Mouse (Mus musculus) right cerebral cortex, postnatal 4 days (tissue): Measurements from ENCODE around the gene Wdr27.
"Not testable (repeated sequence)": the region's sequence is repeated elsewhere in the genome, so short reads cannot be mapped to it uniquely, and the experiment has no call there.

Experiments used
- DNase-seq: peaks from one replicate; pipeline ENCODE4 v3.0.0-alpha.2; 2022

The Wdr27 gene

GRCm38 (mm10) chr17:14943009-14943728, at the start of gene Wdr27, which contains the start of gene 1600012H06Rik:
Gene Wdr27, minus strand, starts transcription at chr17:14943158.
Gene 1600012H06Rik, plus strand, starts transcription at chr17:14943184.
- DNase-seq, result peak; percentile 97

- DNase-seq, result not testable (repeated sequence)
Observed at GRCm38 (mm10) chr17:14992522-14993138, 49.7 kb upstream of the Wdr27 start.

- peak; percentile 0 for DNase-seq
Observed at GRCm38 (mm10) chr17:14990116-14990702, 47.3 kb upstream of the Wdr27 start.

- not testable (repeated sequence) for DNase-seq
Observed at GRCm38 (mm10) chr17:14978362-14979038, 35.5 kb upstream of the Wdr27 start, which contains the start of the genes 9030025P20Rik and Gm3417. Gene 9030025P20Rik, plus strand, starts transcription at chr17:14978468. Gene Gm3417, minus strand, starts transcription at chr17:14978790.

- DNase-seq, result not testable (repeated sequence)
Observed at GRCm38 (mm10) chr17:14977718-14978361, 34.9 kb upstream of the Wdr27 start.

GRCm38 (mm10) chr17:14968373-14968913, 25.5 kb upstream of the Wdr27 start:
- not testable (repeated sequence) for DNase-seq

- not testable (repeated sequence) for DNase-seq
Observed at GRCm38 (mm10) chr17:14961557-14962154, 18.7 kb upstream of the Wdr27 start.

- DNase-seq, result peak; percentile 19
Observed at GRCm38 (mm10) chr17:14960951-14961556, 18.1 kb upstream of the Wdr27 start, which contains the start of gene Phf10. Gene Phf10, minus strand, starts transcription at chr17:14961273.

- peak; percentile 25 for DNase-seq
Observed at GRCm38 (mm10) chr17:14960520-14960919, 17.6 kb upstream of the Wdr27 start.

- no peak for DNase-seq
Observed at GRCm38 (mm10) chr17:14959979-14960378, 17.0 kb upstream of the Wdr27 start.

- no peak for DNase-seq
Observed at GRCm38 (mm10) chr17:14958686-14959327, 15.8 kb upstream of the Wdr27 start.

- DNase-seq, result no peak
Observed at GRCm38 (mm10) chr17:14953452-14953851, 10.5 kb upstream of the Wdr27 start.

- no peak for DNase-seq
Observed at GRCm38 (mm10) chr17:14949161-14949827, 6.3 kb upstream of the Wdr27 start.

GRCm38 (mm10) chr17:14944551-14944950, 1.6 kb upstream of the Wdr27 start:
- DNase-seq, result no peak

- DNase-seq, result no peak
Observed at GRCm38 (mm10) chr17:14943729-14944059, 736 bp upstream of the Wdr27 start.

- DNase-seq, result not testable (repeated sequence)
Observed at GRCm38 (mm10) chr17:14942181-14942580, 777 bp downstream of the Wdr27 start.

GRCm38 (mm10) chr17:14935841-14936605, 6.9 kb downstream of the Wdr27 start:
- no peak for DNase-seq

GRCm38 (mm10) chr17:14935280-14935679, 7.7 kb downstream of the Wdr27 start:
- not testable (repeated sequence) for DNase-seq

- DNase-seq, result no peak
Observed at GRCm38 (mm10) chr17:14931469-14931868, 11.5 kb downstream of the Wdr27 start.

- DNase-seq, result no peak
Observed at GRCm38 (mm10) chr17:14930697-14931096, 12.3 kb downstream of the Wdr27 start.
